Mouse (Mus musculus): ENCODE results near the gene Zfp59. TPM values are rescaled to one million over a fixed set of nuclear protein-coding genes. Genes with fewer than 3 reads are reported as not detected.

The Zfp59 gene
- total RNA-seq, 2 experiments from 2014 or later: 2.3 to 3.0 TPM

GRCm38 (mm10) chr7:27881721-27882120 is 43.3 kb downstream of the Zfp59 start:
- DNase-seq: peak; percentile 19

- DNase-seq: no peak
These were observed 62.2 kb downstream of the Zfp59 start for GRCm38 (mm10) chr7:27900601-27901000.

- no peak for DNase-seq
These were observed 66.8 kb downstream of the Zfp59 start for GRCm38 (mm10) chr7:27905061-27905848.

Other genes with a start within 250 kb of the Zfp59 start
- 100 to 1,000 TPM; 158 to 164 TPM for gene Akt2, start 247.1 kb upstream of the Zfp59 start, total RNA-seq (2021)
- not detected for gene Ttc9b, start 184.7 kb upstream of the Zfp59 start, total RNA-seq (2021)
- 10 to 100 TPM; 16.7 TPM for gene Map3k10, start 164.0 kb upstream of the Zfp59 start, total RNA-seq (2021)
- under 1 TPM; 0.70 to 0.81 TPM for gene Zfp607b, start 149.3 kb upstream of the Zfp59 start, total RNA-seq (2021)
- gene Zfp60, start 107.2 kb upstream of the Zfp59 start, total RNA-seq (2021): 10 to 100 TPM in 1 of 2 experiments, 1 to 10 TPM in 1; 9.1 to 11.5 TPM
- 1 to 10 TPM; 5.7 to 6.4 TPM for gene Zfp626, start 31.4 kb upstream of the Zfp59 start, total RNA-seq (2021)
- gene Zfp607a, start 18.9 kb downstream of the Zfp59 start, total RNA-seq (2021): 1 to 10 TPM; 2.8 to 3.6 TPM
- 1 to 10 TPM; 6.9 to 7.7 TPM for gene Zfp974, start 90.9 kb downstream of the Zfp59 start, total RNA-seq (2021)
- 1 to 10 TPM; 7.4 to 8.7 TPM for gene Zfp780b, start 140.6 kb downstream of the Zfp59 start, total RNA-seq (2021)
- 1 to 10 TPM; 2.1 to 2.6 TPM for gene Zfp850, start 175.5 kb downstream of the Zfp59 start, total RNA-seq (2021)
- gene Psmc4, start 211.5 kb downstream of the Zfp59 start, total RNA-seq (2021): 100 to 1,000 TPM; 134 to 137 TPM
- under 1 TPM; 0.02 to 0.12 TPM for gene Fcgbp, start 232.6 kb downstream of the Zfp59 start, total RNA-seq (2021)

Data from heart, postnatal 4 days (tissue).